Mouse (Mus musculus): ENCODE measurements at regions not wholly inside any gene's neighbourhood (a gene's known extent, or its start where the extent isn't known, plus 50 kb on each side); places are given as distances from the start of the nearest gene placed in this dataset.

DNA sequence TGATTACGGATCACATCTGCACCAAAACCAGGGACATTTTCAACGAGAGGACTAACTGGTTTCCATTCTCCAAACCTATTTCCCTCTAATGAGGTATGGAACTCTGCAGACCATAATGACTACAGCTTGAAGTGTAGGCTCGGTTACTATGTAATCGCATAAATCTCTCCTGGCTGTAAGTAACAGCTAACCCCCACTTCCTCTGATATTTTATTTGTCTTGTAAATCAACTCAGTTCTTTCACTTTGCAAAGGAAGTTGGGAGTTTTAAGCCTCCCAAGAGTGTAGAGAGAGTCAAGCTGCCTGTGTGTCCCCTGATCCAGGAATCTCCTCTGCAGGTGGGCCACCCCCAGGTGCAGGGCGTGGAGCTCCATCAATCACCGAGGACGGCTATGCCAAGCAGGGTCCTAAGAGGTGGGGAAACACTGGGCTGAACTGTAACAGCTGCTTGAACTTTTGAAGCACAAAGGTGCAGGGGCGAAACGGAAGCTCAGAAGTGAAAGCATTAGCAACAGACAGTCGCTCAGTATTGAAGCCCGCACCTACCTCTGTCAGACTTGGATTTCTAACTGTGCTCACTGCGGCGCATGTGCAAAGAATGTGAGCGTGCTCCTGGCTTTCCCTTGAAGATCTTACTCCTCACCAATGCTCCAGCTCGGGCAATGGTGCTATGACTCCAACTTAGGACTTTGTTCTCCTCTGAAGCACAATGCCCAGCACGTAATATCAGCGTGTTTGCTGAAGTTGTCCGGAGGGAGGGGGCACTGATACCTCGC, 140.1 kb upstream of the Map3k7 start:
- no peak for DNase-seq (ENCODE audit: extremely low spot score, low read depth, low spot score)

GRCm38 (mm10) chr4:31824518-31825437, 139.1 kb upstream of the Map3k7 start:
- no peak for DNase-seq (ENCODE audit: extremely low spot score, low read depth, low spot score)

GRCm38 (mm10) chr4:31825438-31825830, 138.5 kb upstream of the Map3k7 start:
- no peak for DNase-seq (ENCODE audit: extremely low spot score, low read depth, low spot score)

DNA sequence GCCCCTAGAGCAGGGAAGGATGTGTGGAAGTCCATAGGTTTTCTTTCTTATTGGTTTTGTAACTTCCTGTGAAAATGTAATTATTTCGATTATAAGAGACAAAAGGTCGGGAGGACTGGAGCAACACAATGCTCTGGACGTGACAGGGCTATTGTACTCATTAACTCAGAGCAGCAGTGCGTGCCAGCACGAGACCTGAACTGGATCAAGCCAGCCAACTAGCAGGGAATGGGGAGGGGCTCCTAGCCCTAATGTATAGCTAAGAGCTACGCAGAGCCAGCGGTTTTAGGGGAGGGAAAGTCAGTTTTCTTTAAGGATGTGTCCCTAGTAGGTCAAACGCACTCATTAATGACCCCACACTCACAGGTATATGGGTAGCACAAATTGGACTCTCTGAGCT, 137.2 kb upstream of the Map3k7 start:
- no peak for DNase-seq (ENCODE audit: extremely low spot score, low read depth, low spot score)

DNA sequence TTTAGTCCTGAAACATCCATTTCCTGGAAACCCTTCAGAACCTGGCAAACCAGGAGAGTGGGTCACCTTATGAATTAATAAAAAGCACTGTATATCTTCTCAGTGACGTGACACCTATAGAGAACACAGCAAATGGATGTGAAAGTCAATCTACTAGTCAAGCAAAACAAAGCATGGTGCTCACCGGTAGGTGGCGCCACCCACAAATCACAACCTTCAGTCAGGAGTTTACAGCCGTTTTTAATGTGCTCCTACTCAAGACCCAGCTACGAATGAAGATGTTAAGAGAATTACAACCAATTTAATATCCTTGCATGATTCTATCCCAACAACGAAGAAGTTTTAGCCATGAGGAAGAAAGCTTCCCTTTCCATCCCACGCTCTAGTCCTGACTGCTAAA, 136.6 kb upstream of the Map3k7 start:
- no peak for DNase-seq (ENCODE audit: extremely low spot score, low read depth, low spot score)

- DNase-seq (ENCODE audit: extremely low spot score, low read depth, low spot score), result no peak
Observed at GRCm38 (mm10) chr4:31830241-31830640, 133.7 kb upstream of the Map3k7 start.

- DNase-seq (ENCODE audit: extremely low spot score, low read depth, low spot score), result no peak
Observed at GRCm38 (mm10) chr4:31831469-31831868, 132.4 kb upstream of the Map3k7 start.

DNA sequence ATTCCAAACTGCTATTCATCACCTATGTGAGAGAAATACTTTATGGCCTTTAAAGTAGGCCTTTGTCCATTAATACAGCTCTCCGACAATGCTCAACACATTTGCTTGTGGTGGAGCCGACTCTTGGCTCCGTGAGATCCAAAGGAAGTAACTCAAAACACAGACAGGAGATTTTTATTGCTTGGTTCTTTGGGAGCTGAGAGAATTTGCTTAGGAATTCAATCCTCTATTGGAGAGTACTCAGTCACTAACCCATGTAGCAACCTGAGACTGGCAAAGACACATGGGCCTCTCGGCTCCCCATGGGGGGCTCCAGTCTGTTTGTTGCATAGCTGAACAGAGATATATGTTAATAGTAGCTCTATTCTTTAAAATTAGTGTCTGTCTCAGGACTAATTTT, 130.1 kb upstream of the Map3k7 start:
- DNase-seq (ENCODE audit: extremely low spot score, low read depth, low spot score), result no peak

DNA sequence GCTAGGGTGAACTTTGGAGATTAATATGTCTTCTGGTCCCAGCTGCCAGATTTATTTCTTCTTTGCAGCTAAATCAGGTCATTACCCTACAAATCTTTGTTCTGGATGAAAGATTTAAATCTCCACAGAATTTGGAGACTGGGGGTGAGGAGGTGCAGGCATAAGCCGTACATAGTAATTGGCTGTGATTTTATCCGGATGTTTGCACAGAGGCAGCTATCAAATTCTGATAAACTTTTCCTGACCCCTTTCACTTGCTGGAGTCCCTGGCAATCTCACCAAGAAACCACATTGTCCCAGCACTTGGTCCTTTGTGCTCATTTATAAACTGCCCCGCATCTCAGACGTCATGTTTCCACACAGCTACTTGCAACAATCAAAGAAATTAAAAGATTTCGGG, 128.8 kb upstream of the Map3k7 start:
- no peak for DNase-seq (ENCODE audit: extremely low spot score, low read depth, low spot score)

DNA sequence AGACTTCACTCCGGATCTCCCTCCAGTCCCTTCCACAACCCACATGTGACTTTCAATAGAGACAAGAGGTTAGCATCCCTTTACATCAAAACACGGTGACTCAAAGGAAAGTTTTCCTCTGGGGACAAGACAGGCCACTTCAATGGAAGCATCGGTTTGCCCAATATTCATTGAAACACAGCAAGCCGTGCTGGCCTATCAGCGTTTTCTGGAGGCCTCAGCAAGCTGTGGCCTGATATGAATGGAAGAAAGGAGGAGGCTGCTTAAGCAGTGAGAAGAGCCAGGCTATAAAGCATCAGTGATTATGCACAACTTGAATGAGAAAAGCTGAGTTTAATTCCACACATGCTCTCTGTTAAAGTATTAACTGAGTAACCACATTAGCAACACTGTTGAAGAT, 125.3 kb upstream of the Map3k7 start:
- no peak for DNase-seq (ENCODE audit: extremely low spot score, low read depth, low spot score)

DNA sequence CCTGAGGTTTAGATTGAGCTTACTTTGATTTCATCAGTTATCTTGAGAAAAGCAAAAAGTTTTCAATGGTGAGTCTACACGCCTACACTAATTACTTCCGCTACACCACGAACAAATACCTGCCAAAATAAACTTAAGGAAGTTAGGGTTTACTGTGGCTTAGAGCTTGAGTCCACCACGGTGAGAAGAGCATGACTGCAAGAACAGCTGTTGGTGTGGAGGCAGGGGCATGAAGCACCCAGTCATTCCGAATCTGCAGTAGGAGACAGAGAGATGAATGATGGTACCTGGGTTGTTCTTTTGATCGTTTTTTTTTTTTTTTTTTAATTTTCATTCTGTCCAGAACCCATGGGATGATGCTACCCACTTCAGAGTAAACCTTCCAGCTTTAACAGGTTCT, 114.1 kb upstream of the Map3k7 start:
- no peak for DNase-seq (ENCODE audit: extremely low spot score, low read depth, low spot score)

DNA sequence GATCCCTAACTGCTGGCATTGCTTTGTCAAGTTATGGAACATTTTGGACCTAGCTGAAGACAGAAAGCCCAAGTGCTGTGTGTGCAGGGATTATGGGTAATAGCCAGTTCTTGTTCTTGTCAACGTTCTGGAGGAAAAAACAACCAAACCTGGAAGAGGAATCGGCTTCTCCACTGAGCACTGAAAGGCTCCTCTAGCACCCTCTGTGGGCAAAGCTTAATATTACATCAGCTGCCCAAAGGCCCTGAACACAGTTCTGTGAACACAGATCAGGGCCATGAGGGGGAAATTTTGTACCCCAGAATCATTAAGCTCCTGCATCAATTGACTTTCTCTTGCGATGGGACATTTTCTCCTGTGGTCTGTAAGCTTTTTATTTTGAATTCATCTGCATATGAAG, 112.9 kb upstream of the Map3k7 start:
- no peak for DNase-seq (ENCODE audit: extremely low spot score, low read depth, low spot score)

- DNase-seq (ENCODE audit: extremely low spot score, low read depth, low spot score), result no peak
Observed at GRCm38 (mm10) chr4:31853851-31854250, 110.0 kb upstream of the Map3k7 start.

- DNase-seq (ENCODE audit: extremely low spot score, low read depth, low spot score), result no peak
Observed at GRCm38 (mm10) chr4:31860389-31860788, 103.5 kb upstream of the Map3k7 start.

DNA sequence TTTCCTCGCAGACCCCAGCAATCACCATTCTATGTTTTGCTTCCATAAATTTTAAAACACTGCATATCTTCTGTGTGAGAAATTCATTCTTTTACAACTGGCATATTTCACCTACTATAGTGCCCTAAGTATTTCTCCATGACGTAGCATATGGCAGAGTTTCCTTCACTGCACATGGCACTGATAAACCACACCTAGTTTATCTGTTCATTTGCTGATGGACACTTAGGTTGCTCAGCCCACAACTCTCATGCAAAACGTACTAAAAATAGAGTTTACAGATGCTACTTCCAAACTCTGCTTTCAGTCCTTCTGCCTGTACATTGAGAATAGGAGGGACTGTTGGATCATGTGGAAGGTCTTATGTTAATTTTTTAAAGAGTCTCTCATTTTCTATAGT, 102.7 kb upstream of the Map3k7 start:
- DNase-seq (ENCODE audit: extremely low spot score, low read depth, low spot score), result no peak

- DNase-seq (ENCODE audit: extremely low spot score, low read depth, low spot score), result no peak
Observed at GRCm38 (mm10) chr4:31872985-31873983, 90.6 kb upstream of the Map3k7 start.

- DNase-seq (ENCODE audit: extremely low spot score, low read depth, low spot score), result no peak
Observed at GRCm38 (mm10) chr4:31877389-31877788, 86.5 kb upstream of the Map3k7 start.

- no peak for DNase-seq (ENCODE audit: extremely low spot score, low read depth, low spot score)
Observed at GRCm38 (mm10) chr4:31878493-31879191, 85.3 kb upstream of the Map3k7 start.

DNA sequence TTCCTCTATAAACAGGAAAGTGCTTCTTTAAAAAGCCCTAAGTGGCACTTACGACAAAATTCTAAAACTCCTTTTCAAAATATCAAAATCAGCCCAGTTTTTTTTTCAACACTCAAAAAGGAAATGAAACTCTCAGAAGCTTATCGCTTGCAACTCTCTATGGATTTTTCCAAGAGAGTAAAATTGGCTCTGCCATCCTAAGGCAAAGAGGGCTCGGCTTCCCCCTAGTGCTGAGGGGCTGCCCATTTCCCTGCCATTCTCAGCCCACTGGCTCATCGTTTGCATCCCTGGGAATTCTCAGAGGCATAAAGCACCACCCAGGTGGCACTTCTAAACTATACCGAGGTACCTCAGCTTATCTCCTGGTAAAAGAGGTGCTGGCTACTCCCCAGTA, 84.7 kb upstream of the Map3k7 start:
- DNase-seq (ENCODE audit: extremely low spot score, low read depth, low spot score), result no peak

- no peak for DNase-seq (ENCODE audit: extremely low spot score, low read depth, low spot score)
Observed at GRCm38 (mm10) chr4:31880213-31880612, 83.7 kb upstream of the Map3k7 start.
